Mouse (Mus musculus): ENCODE measurements around the gene Nkd1.

Nkd1 gene

DNA sequence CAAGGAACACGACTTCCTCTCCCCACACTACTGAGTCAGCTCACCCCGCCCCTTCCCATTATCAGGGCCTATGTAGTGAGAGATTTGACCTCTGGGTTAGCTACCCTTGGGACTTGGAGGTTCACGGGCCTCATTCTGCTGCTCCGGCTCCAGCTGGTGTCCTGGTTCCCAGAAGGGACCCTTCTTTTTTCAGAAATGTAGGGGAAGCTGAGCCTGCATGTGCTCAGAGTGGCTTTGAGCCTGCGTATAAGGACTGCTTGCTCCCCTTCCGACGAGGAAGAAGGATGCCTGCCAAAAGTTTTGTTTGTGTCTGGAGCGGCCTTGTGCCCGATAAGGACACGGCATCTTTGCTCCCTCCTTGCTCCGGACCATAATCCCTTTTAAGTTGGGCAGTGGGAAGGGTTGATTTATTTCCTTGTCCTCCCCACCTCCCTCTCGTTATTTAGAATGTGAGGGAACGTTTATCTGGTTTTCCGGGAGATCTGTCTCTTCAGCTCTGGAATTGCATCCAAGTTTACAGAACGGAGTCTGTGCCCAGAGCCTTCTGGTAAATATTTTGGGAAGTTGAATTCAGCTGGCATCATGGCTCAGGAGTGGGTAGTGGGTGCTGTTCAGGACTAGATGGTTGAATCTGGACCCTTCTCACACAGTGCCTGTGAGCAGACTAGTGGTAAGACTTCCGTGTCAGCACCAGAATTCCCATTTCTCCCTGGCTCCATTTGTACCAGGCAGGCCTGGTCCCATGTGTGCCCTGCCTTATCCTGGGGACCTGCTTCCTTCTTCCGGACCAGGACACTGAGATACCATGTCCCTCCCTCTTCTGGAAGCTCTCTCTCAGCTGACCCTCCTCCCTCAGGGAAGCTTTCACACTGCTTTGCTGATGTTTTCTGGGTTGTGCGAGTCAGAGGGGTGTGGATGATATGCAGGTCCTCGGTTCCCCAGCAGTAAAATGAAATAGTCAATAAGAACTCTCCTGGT lies 17.1 kb downstream of the Nkd1 start:
- no peak for DNase-seq (ENCODE audit: low read depth, low spot score)

DNA sequence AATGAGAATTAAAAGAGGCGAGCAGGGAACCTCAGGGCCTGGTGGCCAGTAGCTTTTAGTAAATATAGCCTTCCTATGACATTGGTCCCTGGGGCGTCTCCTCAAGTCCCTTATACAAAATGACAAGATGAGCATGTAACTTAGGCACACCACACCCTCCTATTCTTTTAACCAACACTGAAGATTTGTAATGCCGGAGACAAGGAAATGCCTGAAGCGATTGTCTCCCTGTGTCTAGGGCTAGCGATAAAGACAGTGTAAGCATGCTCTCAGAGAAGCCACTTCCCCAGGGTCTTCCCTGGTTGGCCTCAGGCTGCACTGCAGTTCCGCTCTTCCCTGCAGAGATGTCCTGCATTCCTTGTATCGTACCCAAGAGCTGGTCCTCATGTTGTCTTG lies 17.8 kb downstream of the Nkd1 start:
- DNase-seq (ENCODE audit: low read depth, low spot score) = no peak

DNA sequence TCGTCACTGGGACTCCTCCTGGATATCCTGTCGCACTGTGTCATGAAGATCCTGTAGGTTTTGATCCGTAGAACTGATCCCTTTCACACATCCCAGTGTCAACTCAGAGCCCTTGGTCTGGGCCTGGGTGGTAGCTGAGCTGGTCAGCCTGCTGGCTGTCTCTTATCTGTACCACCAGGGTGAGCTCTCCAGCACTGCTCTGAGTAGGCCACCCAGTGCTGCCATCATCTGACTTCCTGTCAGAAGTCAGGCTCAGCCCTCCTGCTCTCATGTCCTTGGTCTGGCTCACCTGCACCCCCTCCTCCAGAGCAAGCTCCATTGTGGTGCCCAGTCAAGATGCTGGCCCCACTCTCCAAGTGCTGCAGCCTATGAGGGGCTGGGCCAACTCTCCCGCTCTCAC lies 18.8 kb downstream of the Nkd1 start:
- peak; percentile 6 for DNase-seq (ENCODE audit: low read depth, low spot score)

DNA sequence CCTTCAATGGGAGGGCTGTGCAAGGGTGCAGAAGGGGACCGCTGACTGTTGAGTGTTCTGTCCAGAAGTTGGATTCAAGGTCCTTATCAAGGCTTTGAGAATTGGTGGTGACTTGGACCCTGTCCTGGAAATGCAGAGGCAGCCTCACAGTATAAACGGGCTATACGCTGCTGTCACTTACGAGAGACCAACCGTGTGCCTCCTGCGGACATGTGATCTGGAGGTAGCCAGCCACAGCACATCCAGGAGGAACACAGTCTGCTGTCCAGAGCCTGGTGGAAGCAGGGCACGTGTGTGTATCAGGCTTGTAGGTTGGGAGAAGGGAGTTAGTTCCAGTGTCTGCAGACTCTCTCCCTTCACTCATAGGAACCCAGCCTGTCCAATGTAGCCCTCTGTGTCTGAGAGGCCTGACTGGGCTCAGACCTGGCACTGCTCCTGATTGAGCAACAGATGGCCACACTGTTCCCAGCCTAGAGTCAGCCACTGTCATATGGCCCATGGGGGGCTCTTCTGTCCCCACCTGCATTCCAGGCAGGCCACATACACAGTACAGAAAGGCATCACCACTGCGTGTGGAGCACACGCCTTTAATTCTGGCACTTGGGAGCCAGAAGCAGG lies 21.6 kb downstream of the Nkd1 start:
- DNase-seq (ENCODE audit: low read depth, low spot score) = no peak

DNA sequence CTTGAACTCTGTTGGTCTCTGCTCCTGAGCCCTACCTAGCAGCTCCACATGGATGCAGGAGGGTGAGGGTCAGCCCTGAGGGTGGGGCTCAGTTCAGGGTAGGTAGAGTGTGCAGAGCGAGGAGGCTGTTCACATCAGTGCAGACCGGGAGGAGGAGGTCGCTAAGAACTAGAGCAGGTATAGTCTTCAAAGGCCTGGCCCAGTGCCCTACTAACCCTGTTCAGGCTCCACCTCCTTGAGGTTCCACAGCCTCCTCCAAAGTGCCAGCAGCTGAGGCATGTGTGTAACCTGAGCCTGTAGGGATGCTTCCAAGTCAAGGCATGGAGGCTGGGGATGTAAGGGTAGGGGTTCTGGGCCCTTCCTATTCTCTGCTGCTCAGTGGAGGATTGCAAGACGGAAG lies 23.5 kb downstream of the Nkd1 start:
- DNase-seq (ENCODE audit: low read depth, low spot score) = no peak

DNA sequence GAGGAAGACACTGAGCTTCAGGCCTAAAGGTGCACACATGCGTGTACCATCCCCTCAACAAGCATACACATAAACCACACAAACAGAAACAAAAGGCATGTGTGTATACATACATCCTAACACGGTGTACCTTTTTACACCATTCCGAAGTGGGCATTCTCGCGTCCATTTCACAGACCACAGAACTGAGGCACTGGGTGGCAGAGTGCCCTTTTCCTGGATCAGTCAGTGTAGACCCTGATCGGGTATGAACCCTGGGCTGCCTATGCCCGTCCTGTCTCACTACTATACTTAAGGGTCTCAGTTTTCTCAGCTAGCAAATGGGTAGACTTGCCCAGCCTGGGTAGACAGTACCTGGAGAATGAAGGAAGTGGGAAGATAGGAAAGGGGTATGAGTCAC lies 24.3 kb downstream of the Nkd1 start:
- DNase-seq (ENCODE audit: low read depth, low spot score) = no peak

DNA sequence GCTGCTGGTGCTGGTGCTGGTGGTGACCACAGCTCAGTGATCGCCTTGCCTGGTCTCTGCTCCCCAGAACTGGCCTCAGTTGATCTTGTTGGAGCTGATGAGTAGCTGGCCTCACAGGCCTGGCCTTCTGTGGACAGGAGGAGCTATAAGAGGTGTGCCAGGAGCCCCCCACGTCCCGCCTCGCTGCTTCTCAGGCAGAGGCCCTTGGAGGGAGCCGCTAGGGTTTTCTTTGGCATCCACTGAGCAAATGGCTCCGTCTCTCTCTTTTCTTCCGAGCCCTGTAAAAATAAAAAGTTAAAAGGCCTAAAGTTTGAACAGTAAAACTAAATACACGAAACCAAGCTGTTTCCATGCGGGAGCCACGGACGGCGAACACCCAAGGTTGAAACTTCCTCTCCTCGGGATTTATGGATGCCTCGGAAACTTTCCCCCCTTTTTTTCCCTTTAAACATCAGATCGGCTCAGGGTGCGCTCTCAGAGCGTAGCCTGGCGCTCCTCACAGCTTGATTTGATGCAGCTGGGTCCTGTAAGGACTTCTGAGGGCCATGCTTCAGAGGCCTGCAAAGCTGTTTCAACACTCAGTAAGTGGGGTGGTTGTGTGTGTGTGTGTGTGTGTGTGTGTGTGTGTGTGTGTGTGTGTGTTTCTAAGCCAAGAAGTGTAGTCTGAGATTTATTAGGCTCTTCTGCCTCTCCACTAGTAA lies 25.0 kb downstream of the Nkd1 start:
- DNase-seq (ENCODE audit: low read depth, low spot score) = no peak

DNA sequence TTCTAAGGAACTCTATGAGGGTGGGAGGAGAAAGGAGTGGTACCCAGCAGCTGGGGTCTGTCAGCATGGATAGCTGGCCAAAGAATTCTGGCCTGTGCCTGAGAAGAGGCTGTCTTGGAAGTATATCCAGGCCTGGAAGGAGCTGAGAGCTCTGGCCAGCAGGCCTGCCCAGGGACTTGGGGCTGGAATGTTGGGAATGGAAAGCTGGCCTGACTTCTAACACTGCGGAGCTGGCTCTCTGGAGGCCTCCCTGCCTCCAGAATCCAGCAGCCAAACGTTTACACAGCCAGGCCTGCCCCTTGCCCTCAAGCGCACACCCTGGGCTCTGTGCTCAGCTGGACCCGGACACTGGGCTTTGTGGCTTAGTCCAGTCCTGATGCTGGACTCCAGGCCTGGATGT lies 34.5 kb downstream of the Nkd1 start:
- no peak for DNase-seq (ENCODE audit: low read depth, low spot score)

DNA sequence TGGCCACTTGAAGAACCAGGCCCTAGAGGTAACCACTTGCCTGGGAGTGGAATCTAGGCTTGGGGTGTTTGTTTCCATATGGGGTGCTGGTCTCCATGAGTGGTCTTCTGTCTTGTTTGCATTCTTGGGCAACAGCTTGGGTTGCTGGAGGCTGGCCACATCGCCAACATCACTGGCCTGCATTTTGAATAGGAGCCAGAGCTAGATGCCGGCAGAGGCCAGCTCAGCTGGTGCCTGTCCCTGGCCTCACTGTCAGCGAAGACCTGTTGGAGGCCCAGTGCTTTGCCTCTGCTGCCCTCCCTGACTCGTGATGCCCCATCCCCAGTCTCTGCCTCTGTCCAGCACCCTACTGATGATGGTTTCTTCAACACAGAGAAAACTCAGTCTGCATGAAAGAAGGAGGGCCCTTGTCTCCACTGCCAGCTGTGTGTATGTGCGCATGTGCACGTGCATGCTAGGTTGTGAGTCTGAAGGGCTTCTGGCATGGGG lies 38.9 kb downstream of the Nkd1 start:
- DNase-seq (ENCODE audit: low read depth, low spot score) = no peak

DNA sequence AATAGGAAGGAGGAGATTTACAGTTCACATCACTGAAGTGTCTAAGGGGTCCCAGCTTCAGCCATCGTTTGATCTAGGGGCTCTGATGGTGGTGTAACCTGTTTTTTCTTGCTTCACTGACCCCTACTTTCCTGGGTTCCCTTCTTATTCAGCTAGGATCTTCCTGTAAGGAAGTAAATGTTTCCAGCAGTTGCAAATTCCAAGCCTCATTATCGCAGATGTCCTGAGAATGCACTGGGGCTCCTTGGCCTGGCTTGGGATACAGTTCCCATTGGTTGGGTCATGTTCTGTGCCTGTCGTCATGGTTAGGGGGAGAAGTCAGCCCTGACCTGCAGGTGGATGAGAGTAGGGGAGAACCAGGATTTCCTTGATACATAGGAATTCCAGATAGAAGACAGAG lies 40.2 kb downstream of the Nkd1 start:
- DNase-seq (ENCODE audit: low read depth, low spot score) = no peak

DNA sequence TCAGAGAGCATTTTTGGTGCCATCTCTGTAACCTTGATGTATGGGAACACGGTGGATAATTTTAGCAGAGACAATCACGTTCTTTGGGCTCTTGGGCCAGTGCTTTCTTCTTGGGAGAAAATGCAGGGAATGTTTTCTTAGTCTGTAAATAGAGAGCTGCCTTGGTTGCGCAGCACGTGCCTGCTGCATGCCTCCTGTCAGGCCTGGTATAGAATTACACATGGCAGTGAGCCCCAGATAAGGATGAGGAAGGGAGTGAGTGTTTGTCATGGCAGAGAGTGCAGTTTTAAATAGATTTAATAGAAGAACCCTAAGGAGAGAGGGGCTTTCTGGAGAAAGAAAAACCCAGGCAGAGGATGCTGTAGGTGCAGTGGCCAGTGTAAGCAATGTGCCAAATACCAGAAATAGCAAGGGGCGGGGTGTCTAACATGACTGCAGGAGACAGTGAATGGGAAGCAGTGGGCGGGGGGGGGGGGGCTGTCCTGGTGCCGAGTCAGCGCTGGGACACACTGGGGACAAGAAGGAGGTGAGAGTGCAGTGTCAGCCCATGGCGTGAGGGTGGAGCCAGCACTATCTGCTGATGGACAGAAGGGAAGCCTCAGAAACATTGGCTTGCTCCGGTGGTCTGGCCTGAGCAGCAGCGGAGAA lies 43.2 kb downstream of the Nkd1 start:
- no peak for DNase-seq (ENCODE audit: low read depth, low spot score)

DNA sequence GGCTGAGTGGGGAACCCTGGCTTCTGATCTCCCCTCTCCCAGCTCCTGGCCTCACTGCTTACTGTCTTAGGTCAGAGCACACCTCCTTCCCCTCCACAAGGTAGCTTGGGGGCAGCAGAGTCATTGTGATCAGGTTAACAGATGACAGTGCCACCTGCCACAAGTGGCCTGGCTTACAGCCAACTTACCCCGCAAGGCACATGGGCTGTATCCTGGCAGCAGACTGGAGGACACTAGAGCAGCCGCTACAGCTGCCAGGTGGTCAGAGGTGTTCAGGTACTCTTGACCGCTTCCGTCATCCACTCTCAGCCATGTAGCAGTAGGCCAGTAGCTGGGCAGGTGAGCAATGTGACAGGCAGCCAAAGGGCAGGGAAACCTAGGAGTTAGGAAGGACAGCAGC lies 45.0 kb downstream of the Nkd1 start:
- DNase-seq (ENCODE audit: low read depth, low spot score) = peak; percentile 21

DNA sequence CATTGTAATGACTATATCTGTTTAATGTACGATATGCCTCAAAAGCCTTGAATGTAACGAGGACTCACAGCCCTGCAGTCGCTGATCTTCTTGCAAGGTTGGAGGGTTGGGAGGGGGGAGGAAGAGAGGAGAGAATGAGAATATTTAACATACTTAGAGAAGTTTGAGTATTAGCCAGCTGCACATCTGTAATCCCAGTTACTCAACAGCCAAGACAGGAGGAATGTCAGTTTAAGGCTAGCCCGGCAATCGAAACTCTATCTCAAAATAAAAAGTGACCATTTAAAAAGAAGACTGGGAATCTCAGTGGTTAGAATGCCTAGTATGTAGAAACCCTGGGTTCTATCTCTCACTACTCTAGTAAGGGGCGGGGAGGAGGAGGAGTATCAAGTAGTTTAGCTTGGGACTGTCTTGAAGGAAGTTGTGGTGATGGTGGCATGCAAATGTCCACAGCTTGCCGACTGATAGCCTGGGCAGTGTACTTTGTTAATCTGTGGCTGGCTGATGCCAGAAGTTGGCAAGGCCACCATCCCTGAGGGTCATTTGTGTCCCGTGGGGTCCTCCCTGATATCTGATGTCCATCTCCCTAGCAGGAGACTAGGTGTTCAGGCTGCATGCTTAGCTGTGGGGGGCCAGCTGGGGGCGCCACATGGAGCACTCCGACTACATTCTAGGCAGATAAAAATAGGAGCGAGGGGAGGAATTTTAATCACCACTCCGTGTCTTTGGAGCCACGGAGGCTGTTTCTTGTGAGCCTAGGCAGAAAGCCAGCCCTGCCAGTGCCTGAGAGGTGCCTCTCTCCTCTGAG lies 46.4 kb downstream of the Nkd1 start:
- peak; percentile 56 for DNase-seq (ENCODE audit: low read depth, low spot score)

DNA sequence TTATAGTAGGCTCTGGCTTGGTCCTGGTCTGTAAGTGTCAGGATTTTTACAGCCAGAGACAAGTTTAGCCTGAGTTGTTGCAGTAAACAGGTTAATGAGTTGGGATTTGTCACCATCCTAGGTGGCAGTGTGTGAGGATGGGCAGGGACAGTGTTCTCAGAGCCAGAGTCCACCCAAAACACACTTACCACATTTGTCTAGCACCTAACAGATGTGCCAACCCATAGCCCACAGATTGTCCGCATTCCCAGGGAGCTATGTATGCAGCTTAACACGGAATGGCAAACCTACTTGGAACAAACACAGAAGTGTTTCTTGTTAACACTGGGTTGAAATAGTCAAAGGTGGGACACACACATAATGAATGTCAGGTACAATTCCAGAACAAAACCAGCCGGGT lies 47.1 kb downstream of the Nkd1 start:
- no peak for DNase-seq (ENCODE audit: low read depth, low spot score)

DNA sequence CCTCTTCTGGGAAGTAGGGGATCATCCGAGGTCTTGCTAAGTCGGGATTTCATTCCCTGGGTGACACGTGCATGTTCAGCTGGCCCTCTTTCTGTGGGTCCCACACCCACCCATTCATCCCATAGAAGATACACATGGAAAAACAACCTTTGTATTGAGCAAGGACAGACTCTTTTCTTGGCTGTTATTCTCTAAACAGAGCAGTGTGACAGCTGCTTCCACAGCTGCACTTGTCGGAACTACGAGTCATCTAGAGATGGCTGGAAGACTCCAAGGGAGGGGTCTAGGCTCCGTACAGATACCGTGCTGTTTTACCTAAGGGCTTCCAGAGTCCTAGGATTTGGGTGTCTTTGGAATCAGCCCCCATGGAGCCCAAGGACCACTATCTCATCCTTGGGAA lies 48.2 kb downstream of the Nkd1 start:
- no peak for DNase-seq (ENCODE audit: low read depth, low spot score)

DNA sequence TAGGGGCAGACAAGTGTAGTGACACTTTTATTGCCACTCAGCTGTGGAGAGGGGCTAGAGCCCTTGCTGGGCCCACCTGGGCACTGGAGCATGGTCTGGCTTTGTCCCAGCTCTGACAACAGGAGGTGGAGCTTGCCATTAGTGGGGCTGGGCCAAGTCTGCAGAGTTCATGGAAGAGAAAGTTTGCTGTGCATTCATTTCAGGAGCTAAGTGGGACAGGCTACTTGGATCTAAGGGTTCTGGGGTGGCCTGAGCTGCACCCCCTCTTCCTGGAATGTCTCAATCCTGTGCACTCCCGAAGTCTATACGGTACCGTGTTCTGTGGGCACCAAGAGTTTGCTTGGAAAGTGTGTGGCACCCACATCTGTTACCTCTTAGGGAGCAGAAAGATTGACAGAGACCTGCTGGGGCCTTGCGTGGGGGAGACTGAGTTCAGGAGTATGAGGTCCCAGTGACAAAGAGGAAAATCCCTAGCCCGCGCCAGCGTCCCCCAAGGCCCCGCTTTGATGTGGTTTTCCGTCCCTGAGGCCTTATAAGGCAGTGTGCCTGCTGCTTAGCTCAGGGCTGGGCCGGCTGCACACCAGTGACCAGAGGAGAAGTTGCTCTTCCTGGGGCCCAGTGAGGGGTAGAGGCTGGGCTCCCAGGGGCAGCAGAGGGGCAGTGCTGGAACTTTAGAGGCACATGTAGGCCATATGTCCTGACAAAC lies 49.3 kb downstream of the Nkd1 start:
- peak; percentile 18 for DNase-seq (ENCODE audit: low read depth, low spot score)

DNA sequence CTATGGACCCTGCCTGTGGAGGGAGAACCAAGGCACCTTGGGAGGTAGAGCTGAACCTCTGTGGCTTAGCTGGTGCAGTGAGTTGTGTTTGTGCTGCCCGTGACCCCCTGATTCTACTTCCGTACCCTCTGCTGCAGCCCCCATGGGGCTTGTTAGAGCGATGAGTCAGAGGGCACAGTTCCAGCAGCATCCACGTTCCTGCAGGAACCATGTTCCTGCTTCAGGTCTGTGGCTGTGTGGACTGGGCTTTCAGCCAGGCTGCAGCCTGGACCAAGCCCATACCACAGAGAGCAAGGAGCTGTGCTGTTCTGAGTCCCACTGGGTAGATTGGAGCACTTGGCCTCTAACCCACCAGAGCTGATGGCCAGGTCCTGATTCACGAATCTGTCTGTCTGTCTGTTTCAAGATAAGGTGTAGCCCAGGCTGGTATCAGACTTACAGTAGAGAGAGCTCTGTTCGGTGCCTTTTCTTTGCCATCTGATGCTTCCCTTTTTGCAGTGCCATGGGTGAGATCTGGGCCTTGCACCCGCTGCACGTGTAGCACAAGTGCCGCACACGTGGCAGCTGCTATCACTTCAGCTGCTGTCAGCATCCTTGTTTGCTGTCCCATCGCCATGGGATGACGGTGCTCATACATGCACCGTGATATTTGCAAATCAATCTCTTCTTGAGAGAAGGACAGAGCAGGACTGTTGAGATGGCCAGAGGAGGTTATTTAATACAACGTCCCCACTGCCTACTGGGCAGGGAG lies 50.5 kb downstream of the Nkd1 start:
- no peak for DNase-seq (ENCODE audit: low read depth, low spot score)

DNA sequence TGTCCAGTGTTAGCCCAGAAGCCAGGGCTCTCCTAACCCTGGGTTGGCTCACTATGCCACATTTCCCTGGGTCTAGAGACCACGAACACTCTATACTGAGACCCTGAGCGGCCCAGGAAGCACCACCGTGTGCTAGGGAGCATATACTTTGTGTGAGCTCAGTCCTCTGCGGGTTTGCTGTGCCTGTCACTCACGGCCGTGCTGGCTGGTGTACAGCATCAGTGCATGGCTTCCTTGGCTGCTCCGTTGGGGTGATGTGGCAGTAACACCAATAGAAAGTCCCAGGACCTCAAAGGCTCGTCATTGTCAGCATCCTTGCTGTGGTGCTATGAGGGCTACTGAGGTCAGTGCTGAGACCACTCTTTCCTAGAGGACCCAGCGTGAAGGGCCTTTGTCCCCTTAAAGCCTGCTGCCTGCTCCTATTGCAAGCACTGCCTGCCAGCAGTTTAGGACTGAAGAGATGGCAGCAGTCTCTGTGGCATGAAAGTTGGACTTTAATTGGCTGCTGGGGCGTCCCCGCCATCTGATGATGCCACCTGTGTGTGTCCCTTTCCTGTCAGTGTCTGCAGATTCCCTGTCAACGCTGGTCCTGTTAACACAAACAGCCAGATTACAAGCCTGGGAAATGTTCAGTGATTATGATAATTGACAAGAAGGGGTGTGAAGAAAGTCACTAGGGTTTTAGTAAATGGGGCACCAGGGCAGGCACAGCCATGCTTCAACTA lies 51.2 kb downstream of the Nkd1 start:
- no peak for DNase-seq (ENCODE audit: low read depth, low spot score)

Measured in CD4-positive, CD25-positive, alpha-beta regulatory T cell, adult 2 months (primary cell).